Mouse (Mus musculus) embryonic fibroblast, embryonic 13.5 days (primary cell): Measurements from ENCODE around the gene Enox1. TPM values are rescaled to one million over a fixed set of nuclear protein-coding genes. Genes with fewer than 3 reads are reported as not detected.

Source experiments
- H3K27ac ChIP-seq: 2 replicates; pipeline ENCODE4 v1.5.1; 2012; ENCODE audit warnings: low read length, control low read depth, inconsistent platforms; ENCODE audit not compliant: insufficient read depth
- H3K4me1 ChIP-seq: 2 replicates; pipeline ENCODE4 v1.6.1; 2011; ENCODE audit warnings: low read length; ENCODE audit not compliant: control insufficient read depth, insufficient read depth
- H3K4me3 ChIP-seq: 2 replicates; pipeline ENCODE4 v1.5.1; 2011; ENCODE audit warnings: mild to moderate bottlenecking, control low read depth, low read length; ENCODE audit not compliant: insufficient read depth
- CTCF ChIP-seq: IDR thresholded peaks from 2 replicates; pipeline ENCODE4 v1.5.1; 2011; ENCODE audit warnings: mild to moderate bottlenecking, control low read depth, low read length, moderate library complexity, borderline replicate concordance; ENCODE audit not compliant: insufficient read depth
- POLR2A ChIP-seq: IDR thresholded peaks from 2 replicates; pipeline ENCODE4 v1.6.1; 2011; ENCODE audit warnings: low read depth, mild to moderate bottlenecking, control low read depth, low read length, moderate library complexity
- polyA plus RNA-seq: library from polyadenylated mRNA; stranded (reverse); fragments of >200 nt; gene quantifications from 2 replicates; pipeline ENCODE4 v1.2.4, GENCODE M21; 2011; ENCODE audit warnings: low read depth; ENCODE audit not compliant: missing spikeins, insufficient read length

Enox1 gene
- polyA plus RNA-seq, 1 experiment: 7.0 TPM

DNA sequence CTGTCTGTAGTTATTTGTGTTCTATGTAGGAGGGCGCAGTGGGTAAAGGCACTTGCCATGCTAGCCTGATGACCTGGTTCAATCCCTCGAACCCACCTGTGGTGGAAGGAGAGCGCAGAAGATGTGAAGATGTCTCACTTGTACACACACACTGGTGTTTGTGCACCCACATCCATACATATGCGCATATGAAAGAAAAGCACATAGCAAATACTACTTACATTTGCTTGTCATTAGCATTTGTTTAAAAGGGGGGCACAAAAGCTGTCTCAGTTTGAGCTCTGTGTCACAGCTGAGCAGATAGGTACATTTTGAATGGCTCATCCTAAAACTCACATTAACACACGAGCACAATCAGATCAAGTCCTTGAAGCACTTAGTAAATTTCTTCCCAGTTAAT, 560.4 kb downstream of the Enox1 start:
- Histone ChIP-seq H3K4me1 (no peaks in the 10 kb centered on the region), H3K4me3 (no peak overlapping the region), H3K27ac (no peak overlapping the region)
- TF ChIP-seq POLR2A (no peak), CTCF (no peak)

DNA sequence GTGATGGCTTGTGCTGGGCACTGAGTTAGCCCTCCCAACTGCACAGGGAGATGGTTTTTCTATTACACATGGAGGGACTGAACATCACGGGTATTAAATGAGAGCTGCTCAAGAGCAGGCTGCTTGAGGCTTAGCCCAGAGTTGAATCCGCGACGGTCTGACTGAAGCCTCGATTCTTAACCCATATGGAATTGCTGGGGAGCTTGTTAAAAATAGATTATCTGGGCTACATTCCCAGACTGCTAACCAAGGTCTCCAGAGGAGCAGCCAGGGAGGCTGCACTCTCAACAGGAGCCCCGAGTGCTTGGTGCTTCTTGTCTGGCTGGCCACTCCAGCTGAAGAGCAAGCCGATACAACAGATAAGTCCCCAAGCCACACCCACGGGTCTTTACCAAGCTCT, 562.3 kb downstream of the Enox1 start:
- Histone ChIP-seq H3K4me1 (no peaks in the 10 kb centered on the region), H3K27ac (no peak overlapping the region), H3K4me3 (no peak overlapping the region)
- no peak for TF ChIP-seq CTCF
- TF ChIP-seq POLR2A: no peak

DNA sequence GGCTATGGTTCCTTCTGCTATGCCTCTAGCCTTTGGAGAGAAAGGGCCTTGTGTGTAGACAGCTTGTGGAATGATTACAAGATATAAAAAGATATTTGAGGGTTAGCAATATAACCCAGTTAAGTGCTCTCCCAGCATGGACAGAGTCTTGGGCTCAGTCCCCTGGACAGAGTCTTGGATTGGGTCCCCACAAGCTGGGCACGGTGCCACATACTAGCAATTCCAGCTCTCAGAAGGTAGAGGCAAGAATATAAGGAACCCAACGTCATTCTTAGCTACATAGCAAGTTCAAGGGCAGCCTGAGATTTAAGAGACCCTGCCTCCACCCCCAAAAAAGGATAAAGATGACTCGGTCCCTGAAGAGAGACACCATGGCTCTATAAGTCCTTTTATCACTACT, 581.5 kb downstream of the Enox1 start:
- H3K27ac ChIP-seq: no peak overlapping the region
- no peaks in the 10 kb centered on the region for H3K4me1 ChIP-seq
- TF ChIP-seq POLR2A: no peak
- TF ChIP-seq CTCF: no peak
- H3K4me3 ChIP-seq: no peak overlapping the region

DNA sequence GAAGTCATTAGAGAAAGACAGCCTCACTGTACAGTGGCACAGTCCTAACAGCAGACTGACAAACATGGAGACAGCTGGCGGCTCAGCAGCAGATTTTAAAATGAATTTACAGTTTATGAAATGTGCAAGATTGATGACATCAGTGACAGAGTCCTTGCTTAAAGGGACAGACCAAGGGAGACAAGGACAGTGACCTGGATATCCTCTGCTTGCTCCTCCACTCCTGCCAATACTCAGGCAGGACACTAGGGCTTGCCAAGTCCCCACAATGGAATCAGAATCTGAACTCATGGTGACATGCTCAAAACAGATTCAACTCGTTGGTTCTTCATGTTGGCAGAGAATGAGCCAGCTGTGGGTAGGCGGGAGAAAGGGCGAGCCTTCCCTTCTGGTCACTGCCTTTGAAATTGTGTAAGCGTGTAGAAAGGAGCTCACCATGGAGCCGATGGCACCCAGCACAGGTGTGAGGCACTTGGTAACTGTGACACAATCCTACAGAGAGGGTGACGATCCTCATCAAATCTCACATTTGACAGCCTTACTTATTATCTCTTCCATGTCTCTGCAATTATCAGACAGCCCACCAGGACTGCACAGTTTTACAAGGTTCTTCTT, 582.3 kb downstream of the Enox1 start:
- TF ChIP-seq POLR2A: no peak
- TF ChIP-seq CTCF: no peak
- H3K4me1 ChIP-seq: no peaks in the 10 kb centered on the region
- H3K27ac ChIP-seq: no peak overlapping the region
- H3K4me3 ChIP-seq: no peak overlapping the region

DNA sequence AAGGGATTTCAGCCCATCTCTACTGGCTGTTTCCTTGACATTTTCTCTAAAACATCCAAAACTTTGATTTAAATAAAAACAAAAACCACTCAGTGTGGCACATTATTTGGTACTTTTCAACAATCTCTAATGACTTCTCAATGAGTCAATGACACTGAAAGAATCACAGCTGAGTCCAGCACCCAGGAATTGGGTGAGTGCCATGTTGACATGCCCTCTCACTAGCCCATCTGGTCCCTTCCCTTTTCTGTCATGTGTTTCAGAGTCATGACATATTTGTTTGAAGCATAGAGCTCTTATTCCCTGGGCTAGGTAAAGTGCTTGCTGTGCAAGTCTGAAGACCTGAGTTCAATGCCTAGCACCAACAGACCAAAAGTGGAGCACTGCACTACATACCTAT, 582.8 kb downstream of the Enox1 start:
- TF ChIP-seq POLR2A (no peak), CTCF (no peak)
- Histone ChIP-seq H3K27ac (no peak overlapping the region), H3K4me1 (no peaks in the 10 kb centered on the region), H3K4me3 (no peak overlapping the region)

DNA sequence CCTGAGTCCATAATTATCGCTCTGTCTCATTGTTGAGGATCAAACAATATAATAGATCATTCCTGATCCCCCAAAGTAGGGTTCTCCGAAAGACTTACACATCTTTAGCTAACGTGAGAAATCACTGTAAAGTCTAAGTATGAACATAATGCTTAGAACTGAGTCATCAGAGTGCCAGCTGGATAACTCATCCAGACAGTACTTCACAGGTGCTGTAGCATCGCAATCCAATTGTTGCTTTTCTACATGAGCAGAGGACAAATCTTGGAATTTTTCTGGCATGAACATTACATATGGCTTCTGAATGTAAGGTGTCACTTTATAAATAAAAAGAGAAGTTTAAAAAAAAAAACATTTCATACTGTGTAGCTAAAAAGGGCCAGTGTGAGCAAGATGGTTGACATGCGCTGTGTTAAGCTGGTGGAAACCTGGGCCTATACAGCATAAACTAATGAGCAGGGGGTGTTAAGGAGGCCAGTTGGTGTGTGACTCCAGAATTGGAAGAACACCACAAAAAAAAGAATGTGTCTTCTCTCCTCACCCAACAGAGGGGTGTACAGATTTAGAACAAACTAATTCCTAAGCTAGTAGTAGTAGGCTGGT, 588.2 kb downstream of the Enox1 start:
- no peak overlapping the region for H3K27ac ChIP-seq
- no peak overlapping the region for H3K4me3 ChIP-seq
- no peak for TF ChIP-seq CTCF
- TF ChIP-seq POLR2A: no peak
- no peaks in the 10 kb centered on the region for H3K4me1 ChIP-seq

DNA sequence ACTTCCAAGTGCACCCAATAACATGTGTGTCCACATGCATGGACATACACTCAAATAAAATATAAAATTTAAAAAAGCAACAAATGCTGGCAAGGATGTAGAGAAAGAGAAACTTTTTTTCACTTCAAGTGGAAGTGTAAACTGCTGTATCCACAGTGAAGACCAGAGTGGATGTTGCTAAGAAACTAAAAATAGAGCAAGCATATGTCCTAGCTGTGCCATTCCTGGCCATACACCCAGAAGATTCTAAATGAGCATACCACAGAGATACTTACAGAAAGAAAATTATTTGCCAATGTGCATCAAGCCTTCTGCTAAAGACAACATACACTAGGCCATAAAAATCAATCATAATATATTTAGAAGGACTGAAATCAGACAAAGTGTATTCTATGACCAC, 592.4 kb downstream of the Enox1 start:
- Histone ChIP-seq H3K4me3 (no peak overlapping the region), H3K27ac (no peak overlapping the region), H3K4me1 (no peaks in the 10 kb centered on the region)
- TF ChIP-seq POLR2A (no peak), CTCF (no peak)

Other genes with a start within 250 kb of the Enox1 start
- 14.9 and 15.6 TPM in 2 replicates for gene Ccdc122, start 120.0 kb upstream of the Enox1 start, polyA plus RNA-seq
- 17.1 and 19.8 TPM in 2 replicates for gene Lacc1, start 119.9 kb upstream of the Enox1 start, polyA plus RNA-seq